Mouse (Mus musculus): ENCODE results near the gene Capn6. TPM values are rescaled to one million over a fixed set of nuclear protein-coding genes. Genes with fewer than 3 reads are reported as not detected.

Gene Capn6
- 1.8 TPM for polyA plus RNA-seq (2014; fragmentation: Illumina TruSeq; extraction: RNeasy Lipid Tissue Mini Kit (QIAGEN cat#74804); ENCODE audit: low read depth, low replicate concordance)

GRCm38 (mm10) chrX:143827212-143827611, at the start of gene Capn6:
Capn6 (minus strand) TSS chrX:143827414.

Other genes with a start within 250 kb of the Capn6 start
- 1.4 TPM for gene Dcx, start 105.9 kb upstream of the Capn6 start, polyA plus RNA-seq (2014; fragmentation: Illumina TruSeq; extraction: RNeasy Lipid Tissue Mini Kit (QIAGEN cat#74804); ENCODE audit: low read depth, low replicate concordance)

All from sigmoid colon, adult 10 weeks (tissue).